Mouse (Mus musculus) B cell, adult 67 days (primary cell): ENCODE measurements around the gene Nol12. TPM values are rescaled to one million over a fixed set of nuclear protein-coding genes. Genes with fewer than 3 reads are reported as not detected.

Experiments
- total RNA-seq, 2 experiments: library from RNA; stranded (reverse); gene quantifications; 4 replicates each; pipeline ENCODE4 v1.2.4; 2023

Nol12 gene
- total RNA-seq = 10 to 100 TPM; 36.2 to 47.2 TPM

DNA sequence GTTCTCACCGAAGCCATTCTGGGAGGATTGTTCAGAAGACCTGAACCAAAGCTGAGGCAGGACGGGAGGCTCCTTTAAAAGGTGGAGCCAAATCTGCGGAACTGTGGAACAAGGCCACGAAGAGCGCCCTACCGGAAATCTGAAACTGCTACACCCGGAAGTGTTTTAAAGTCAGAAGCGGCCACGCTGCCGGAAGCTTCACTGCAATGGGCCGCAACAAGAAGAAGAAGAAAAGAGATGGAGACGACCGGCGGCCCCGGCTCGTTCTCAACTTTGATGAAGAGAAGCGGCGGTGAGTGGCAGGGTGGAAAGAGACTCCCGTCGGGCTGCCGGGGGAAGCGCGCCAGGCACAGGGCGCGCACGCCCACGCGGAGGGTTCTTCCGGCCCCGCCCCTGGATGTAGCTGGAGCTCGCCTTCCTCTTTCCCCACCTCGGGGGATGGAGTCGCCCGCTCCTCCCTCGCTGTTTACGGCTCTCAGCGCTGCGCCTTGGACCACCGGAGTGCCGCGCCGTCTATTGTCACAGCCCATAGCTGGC is at the start of gene Nol12:
Nol12 (plus strand) TSS at position 150 of the 537 bp plus-strand sequence.

DNA sequence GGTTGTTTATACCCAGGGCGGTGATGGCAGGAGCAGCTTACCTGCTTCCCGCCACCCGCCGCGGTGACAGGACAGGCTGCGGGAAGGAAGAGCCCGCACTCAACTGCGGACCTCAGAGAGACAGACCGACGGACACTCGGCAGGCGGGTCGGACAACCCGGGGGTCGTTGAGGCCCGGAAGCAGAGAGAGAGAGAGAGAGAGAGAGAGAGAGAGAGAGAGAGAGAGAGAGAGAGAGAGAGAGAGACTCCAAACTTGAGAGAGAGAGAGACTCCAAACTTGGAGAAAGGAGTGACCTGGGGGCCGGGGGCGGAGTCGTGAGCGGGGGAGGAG is 35.4 kb upstream of the Nol12 start, which contains the start of gene Gm49510:
Gm49510 (plus strand) TSS at position 259 of the 331 bp plus-strand sequence.

DNA sequence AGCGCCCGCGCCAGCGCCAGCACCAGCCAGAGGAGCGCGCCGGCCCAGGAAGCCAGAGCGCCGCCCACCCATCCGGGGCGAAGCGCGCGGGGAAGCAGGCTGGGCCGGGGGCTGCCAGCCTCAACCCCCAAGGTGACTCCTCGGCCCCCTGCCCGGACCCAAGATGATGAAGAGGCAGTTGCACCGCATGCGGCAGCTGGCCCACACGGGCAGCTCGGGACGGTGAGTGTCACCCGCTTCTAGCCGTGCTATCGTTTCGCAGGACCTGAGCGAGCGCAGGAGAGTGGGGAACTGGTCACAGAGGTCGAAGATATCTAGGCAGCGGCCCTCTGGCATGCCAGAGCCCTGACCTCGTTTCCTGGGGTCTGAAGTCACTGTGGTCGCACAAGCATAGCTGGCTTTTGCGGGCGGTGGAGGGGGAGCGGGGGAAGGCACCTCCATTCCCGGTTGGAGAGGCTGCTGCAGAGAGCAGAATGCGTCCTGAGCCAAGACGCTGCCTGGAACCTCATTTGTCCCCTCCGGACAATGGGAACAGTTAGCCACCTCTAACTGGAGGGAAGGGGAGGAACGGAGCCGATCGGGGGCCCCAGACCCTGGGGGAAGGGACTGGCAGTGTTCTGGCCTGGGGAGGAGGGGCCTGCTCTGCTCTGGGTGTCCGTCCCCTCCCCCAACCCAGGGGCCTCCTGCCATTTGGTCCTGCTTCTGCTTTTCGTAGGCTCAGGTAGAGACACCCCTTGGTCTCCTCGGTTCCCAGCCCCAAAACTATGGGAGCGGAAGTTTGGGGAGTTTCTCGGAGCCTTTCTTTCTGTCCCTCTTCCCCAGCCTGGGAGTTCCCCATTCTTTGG is 34.8 kb upstream of the Nol12 start, which contains the start of gene Sh3bp1:
Sh3bp1 (plus strand) TSS at position 29 of the 845 bp plus-strand sequence.

DNA sequence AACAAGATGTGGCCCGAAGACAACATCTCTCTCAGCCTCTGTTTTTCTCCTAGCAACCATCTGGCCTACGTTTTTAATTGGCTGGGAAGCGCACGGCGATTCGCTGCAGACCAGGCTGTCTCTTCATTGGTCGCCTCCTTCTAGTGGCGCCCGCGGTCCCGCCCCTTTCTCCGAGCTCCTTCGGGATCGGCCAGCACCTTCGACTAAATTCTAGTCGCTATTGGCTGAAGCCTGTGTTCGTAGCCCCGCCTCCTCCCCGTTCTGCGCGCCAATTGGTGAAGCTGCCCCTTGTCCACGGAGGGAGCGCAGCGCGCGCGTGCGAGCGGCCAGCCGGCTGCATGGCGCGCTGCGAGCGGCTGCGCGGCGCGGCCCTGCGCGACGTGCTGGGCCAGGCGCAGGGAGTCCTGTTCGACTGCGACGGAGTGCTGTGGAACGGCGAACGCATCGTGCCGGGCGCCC is 21.1 kb upstream of the Nol12 start, which contains the start of gene Pdxp:
Pdxp (plus strand) TSS at position 288 of the 459 bp plus-strand sequence.

DNA sequence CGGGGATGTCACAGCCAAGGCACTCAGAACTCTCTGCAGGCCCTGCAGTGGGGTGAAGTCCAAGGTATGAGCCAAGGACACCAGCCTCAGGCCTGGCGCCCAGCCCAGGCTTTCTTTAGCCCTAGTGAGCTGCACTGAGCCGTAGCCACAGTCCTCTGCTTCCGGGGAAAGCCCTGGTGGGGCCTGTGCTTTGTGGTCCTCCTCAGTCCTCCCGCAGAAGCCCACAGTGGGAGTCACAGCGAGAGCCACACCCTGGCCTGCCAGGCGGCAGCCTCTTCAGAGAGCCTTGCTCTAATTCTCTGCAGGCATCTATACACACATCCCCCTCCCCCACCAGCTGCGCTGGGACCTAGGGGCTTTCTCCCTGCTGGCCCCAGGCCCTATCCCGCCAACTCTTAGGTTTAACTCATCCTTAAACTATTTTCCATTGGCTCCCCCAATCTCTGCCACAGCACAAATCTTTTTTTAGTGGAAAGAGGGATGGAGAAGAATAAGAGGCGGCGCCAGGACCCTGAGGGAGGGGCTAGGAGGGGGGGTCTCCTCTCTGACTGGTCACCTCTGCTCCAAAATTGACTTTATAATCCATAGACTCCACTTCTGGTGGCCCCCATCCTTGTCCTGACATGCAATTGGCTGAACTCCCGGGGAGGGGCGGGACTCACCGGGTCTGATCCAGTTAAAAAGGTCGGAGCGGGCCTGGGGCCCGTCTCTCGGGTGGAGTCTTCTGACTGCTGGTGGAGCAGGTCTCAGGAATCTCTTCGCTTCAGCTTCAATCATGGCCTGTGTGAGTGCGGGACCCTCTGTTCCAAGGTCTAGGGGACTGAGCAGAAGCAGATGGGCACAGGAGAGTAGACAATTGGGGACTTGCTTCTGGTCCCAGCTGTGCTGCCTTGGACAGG is 8.5 kb upstream of the Nol12 start, which contains the start of gene Lgals1:
Lgals1 (plus strand) TSS at position 705 of the 899 bp plus-strand sequence.

DNA sequence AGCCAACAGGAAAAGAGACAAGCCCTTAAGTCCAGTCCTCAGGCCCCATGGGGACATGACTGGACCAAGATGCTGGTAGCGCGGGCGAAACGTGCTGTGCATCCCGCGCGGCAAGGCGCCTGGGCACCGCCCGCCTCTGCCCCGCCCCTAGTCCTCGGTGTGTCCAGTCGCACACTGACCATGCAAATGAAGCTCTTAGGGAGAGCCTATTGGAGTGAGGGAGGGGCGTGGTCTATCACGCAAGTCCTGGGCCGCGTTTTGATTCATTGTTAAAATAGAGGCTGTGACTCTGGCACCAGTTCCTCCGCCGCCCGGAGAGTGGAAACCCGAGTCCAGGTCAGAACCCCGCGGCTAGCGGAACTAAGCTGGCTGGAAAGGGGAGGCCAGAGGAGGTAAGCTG is 12.9 kb downstream of the Nol12 start, which contains the start of gene Triobp:
Triobp (plus strand) TSS at position 68 of the 400 bp plus-strand sequence.

Other genes starting within 250 kb of the Nol12 start
- under 1 TPM in 1 of 2 experiments, not detected in 1; 0.12 TPM for gene Elfn2, start 216.2 kb upstream of the Nol12 start, total RNA-seq
- gene Mfng, start 161.5 kb upstream of the Nol12 start, total RNA-seq = 100 to 1,000 TPM in 1 of 2 experiments, 10 to 100 TPM in 1; 83.2 to 100 TPM
- gene Card10, start 131.9 kb upstream of the Nol12 start, total RNA-seq = under 1 TPM in 1 of 2 experiments, not detected in 1; 0.38 TPM
- gene Cdc42ep1, start 92.3 kb upstream of the Nol12 start, total RNA-seq = not detected
- gene Lgals2, start 79.4 kb upstream of the Nol12 start, total RNA-seq = not detected
- 10 to 100 TPM; 74.7 to 77.9 TPM for gene Gga1, start 57.7 kb upstream of the Nol12 start, total RNA-seq
- under 1 TPM in 1 of 2 experiments, not detected in 1; 0.80 TPM for gene Gm49510, start 35.3 kb upstream of the Nol12 start, total RNA-seq
- gene Sh3bp1, start 35.2 kb upstream of the Nol12 start, total RNA-seq = 10 to 100 TPM; 60.9 to 70.6 TPM
- gene Pdxp, start 21.0 kb upstream of the Nol12 start, total RNA-seq = 1 to 10 TPM; 9.8 to 9.9 TPM
- gene Lgals1, start 8.2 kb upstream of the Nol12 start, total RNA-seq = 10 to 100 TPM in 1 of 2 experiments, 1 to 10 TPM in 1; 7.2 to 10.1 TPM
- 10 to 100 TPM; 46.6 to 65.7 TPM for gene Triobp, start 12.8 kb downstream of the Nol12 start, total RNA-seq
- 1 to 10 TPM; 1.9 to 2.1 TPM for gene H1f0, start 93.5 kb downstream of the Nol12 start, total RNA-seq
- not detected for gene Galr3, start 107.0 kb downstream of the Nol12 start, total RNA-seq
- gene Ankrd54, start 128.0 kb downstream of the Nol12 start, total RNA-seq = 10 to 100 TPM; 38.2 to 38.8 TPM
- gene Eif3l, start 140.2 kb downstream of the Nol12 start, total RNA-seq = 100 to 1,000 TPM; 114 to 115 TPM
- 10 to 100 TPM; 50.9 to 53.1 TPM for gene Micall1, start 174.0 kb downstream of the Nol12 start, total RNA-seq
- gene Polr2f, start 206.1 kb downstream of the Nol12 start, total RNA-seq = 10 to 100 TPM; 56.6 to 57.0 TPM
- gene 1700088E04Rik, start 206.3 kb downstream of the Nol12 start, total RNA-seq = not detected
- gene Sox10, start 230.3 kb downstream of the Nol12 start, total RNA-seq = not detected